In the genomic region with DNA sequence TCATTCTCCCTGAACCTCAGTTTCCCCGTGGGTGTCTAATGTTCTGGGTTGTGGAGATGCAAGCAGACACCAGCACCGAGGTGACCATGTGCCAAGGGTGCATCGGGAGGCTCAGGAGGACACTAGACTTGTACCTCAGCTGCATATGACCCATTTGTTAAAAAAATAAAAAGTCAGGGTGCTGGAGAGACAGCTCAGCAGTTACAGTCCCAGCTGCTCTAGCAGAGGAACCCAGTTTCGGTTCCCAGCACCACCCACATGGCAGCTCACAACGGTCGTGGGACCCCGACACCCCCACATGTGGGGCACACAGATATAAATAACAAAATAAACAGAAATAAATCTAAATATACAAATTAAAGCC, we compare ENCODE assay signal across 14 mouse cellular contexts. TPM values are rescaled to one million over a fixed set of nuclear protein-coding genes. Genes with fewer than 3 reads are reported as not detected.
DNase-seq lines count a peak whose midpoint lies in the region; ATAC-seq and TF ChIP-seq lines count a peak whose summit lies in the region.
"Had no signal": no experiment of that assay in that cellular context is flagged by ENCODE, and none has a peak within 500 bp of the region (broad histone marks: within the 10 kb centered on the region; RNA-seq: fewer than 3 reads in every experiment).

No protein-coding gene starts in this region.

- no peak overlapping the region for H3K27ac ChIP-seq in heart, embryonic 11.5 days (ENCODE audit: low read depth, low read length)
- no peak overlapping the region for H3K27ac ChIP-seq in layer of hippocampus, adult 2 months
- H3K27ac ChIP-seq: embryonic facial prominence, embryonic 10.5 days had no signal

- no peak overlapping the region for H3K4me2 ChIP-seq in heart, embryonic 11.5 days

- peak; percentile 2 for DNase-seq in adrenal gland, adult 2 months
- DNase-seq in adrenal gland, postnatal 25 days: no peak
- peak; percentile 94 for DNase-seq in heart, adult 11 months
- DNase-seq in layer of hippocampus, adult 9-11 months: peak; percentile 8
- DNase-seq in layer of hippocampus, adult 2 months (ENCODE audit: low spot score in 2 of 2): no peak
- DNase-seq in right cerebral cortex, postnatal 10 days (ENCODE audit: low spot score in 2 of 2): peak; percentile 28 to 34
- no peak for DNase-seq in right cerebral cortex, postnatal 36 days (ENCODE audit: low spot score in 2 of 2)

- no peaks in the 10 kb centered on the region for H3K9me3 ChIP-seq in heart, embryonic 11.5 days (replicated peaks; ENCODE audit: control insufficient read depth, low read length)
- H3K9me3 ChIP-seq: lung, embryonic 15.5 days had no signal

- no peak overlapping the region for H3K4me3 ChIP-seq in heart, embryonic 11.5 days (ENCODE audit: low read depth, low read length)
- H3K4me3 ChIP-seq in layer of hippocampus, adult 2 months: no peak overlapping the region
- H3K4me3 ChIP-seq: erythroblast, embryonic 14.5 days; lung, embryonic 15.5 days had no signal

- no peak overlapping the region for H3K9ac ChIP-seq in heart, embryonic 11.5 days (ENCODE audit: low read depth, low read length)
- H3K9ac ChIP-seq: lung, embryonic 15.5 days had no signal

- H3K27me3 ChIP-seq in heart, embryonic 11.5 days (ENCODE audit: control insufficient read depth, insufficient read depth, low read length): peaks cover 22% of the 10 kb centered on the region

- ATAC-seq in heart, embryonic 11.5 days (replicated peaks; ENCODE audit: insufficient number of reproducible peaks, low FRiP score, low TSS enrichment): no peak
- ATAC-seq: hindbrain, embryonic 16.5 days had no signal

- WGBS in heart, embryonic 11.5 days (ENCODE audit: insufficient replicate concordance): 83% methylated on average over 7 of the region's 7 CpGs

- H3K36me3 ChIP-seq in heart, embryonic 11.5 days (ENCODE audit: control insufficient read depth, insufficient read depth, low read length): no peaks in the 10 kb centered on the region
- H3K36me3 ChIP-seq: embryonic facial prominence, embryonic 10.5 days; lung, embryonic 15.5 days had no signal

- peaks cover 40% of the 10 kb centered on the region for H3K4me1 ChIP-seq in heart, embryonic 11.5 days (ENCODE audit: control insufficient read depth, insufficient read depth, low read length)

- no peak for TF ChIP-seq CTCF in layer of hippocampus, adult 2 months (conservative IDR thresholded peaks at IDR 0.05)

RNA-seq across cellular contexts. Expression of a gene that starts 26.9 kb away (rescaled TPM):
- 100 to 1,000 TPM in 1 of 2 experiments, 10 to 100 TPM in 1; 80.8 to 126 TPM for total RNA-seq in adrenal gland, adult 2 months (2021)
- 142 and 171 TPM in 2 replicates for polyA plus RNA-seq in adrenal gland, adult 2 months (2012; rRNA removed)
- 100 and 129 TPM in 2 replicates for total RNA-seq in adrenal gland, postnatal 25 days (2021)
- polyA plus RNA-seq in heart, embryonic 11.5 days (2014; fragmentation: Nextera tagmentation; extraction: Ambion mirVana): 28.1 and 29.8 TPM in 2 replicates
- total RNA-seq in layer of hippocampus, adult 2 months (2021): 10 to 100 TPM; 60.0 to 60.1 TPM

RNA-seq across cellular contexts. Expression of a gene that starts 35.6 kb away (rescaled TPM):
- 1 to 10 TPM; 1.4 to 1.6 TPM for total RNA-seq in adrenal gland, adult 2 months (2021)
- 4.5 and 5.4 TPM in 2 replicates for polyA plus RNA-seq in adrenal gland, adult 2 months (2012; rRNA removed)
- total RNA-seq in adrenal gland, postnatal 25 days (2021): 1.4 TPM in 1 of 2 replicates, not detected in the other
- 4.2 and 5.8 TPM in 2 replicates for polyA plus RNA-seq in heart, embryonic 11.5 days (2014; fragmentation: Nextera tagmentation; extraction: Ambion mirVana)
- total RNA-seq in layer of hippocampus, adult 2 months (2021): 1 to 10 TPM; 1.9 to 2.1 TPM
- polyA plus RNA-seq: erythroblast, embryonic 14.5 days had no signal

RNA-seq across cellular contexts. Expression of a gene that starts 39.7 kb away (rescaled TPM):
- 1 to 10 TPM in 1 of 2 experiments, not detected in 1; 1.4 TPM for total RNA-seq in adrenal gland, adult 2 months (2021)
- 2.5 and 4.4 TPM in 2 replicates for polyA plus RNA-seq in adrenal gland, adult 2 months (2012; rRNA removed)
- total RNA-seq in adrenal gland, postnatal 25 days (2021): 1.5 TPM in 1 of 2 replicates, not detected in the other
- 0.55 and 1.2 TPM in 2 replicates for polyA plus RNA-seq in heart, embryonic 11.5 days (2014; fragmentation: Nextera tagmentation; extraction: Ambion mirVana)
- 1 to 10 TPM; 5.5 to 8.1 TPM for total RNA-seq in layer of hippocampus, adult 2 months (2021)
- total RNA-seq: neutrophil, adult 5-6 weeks had no signal
- polyA plus RNA-seq: testis, adult 2 months had no signal

RNA-seq across cellular contexts. Expression of a gene that starts 44.2 kb away (rescaled TPM):
- 1 to 10 TPM; 1.8 to 2.5 TPM for total RNA-seq in adrenal gland, adult 2 months (2021)
- 2.9 and 6.7 TPM in 2 replicates for polyA plus RNA-seq in adrenal gland, adult 2 months (2012; rRNA removed)
- 1.7 TPM in 2 replicates for total RNA-seq in adrenal gland, postnatal 25 days (2021)
- 1.4 and 2.9 TPM in 2 replicates for polyA plus RNA-seq in heart, embryonic 11.5 days (2014; fragmentation: Nextera tagmentation; extraction: Ambion mirVana)
- total RNA-seq in layer of hippocampus, adult 2 months (2021): 1 to 10 TPM; 4.4 to 6.1 TPM

RNA-seq across cellular contexts. Expression of a gene that starts 44.3 kb away (rescaled TPM):
- 10 to 100 TPM; 39.6 to 54.3 TPM for total RNA-seq in adrenal gland, adult 2 months (2021)
- polyA plus RNA-seq in adrenal gland, adult 2 months (2012; rRNA removed): 125 and 132 TPM in 2 replicates
- 48.4 and 52.7 TPM in 2 replicates for total RNA-seq in adrenal gland, postnatal 25 days (2021)
- 47.5 and 61.4 TPM in 2 replicates for polyA plus RNA-seq in heart, embryonic 11.5 days (2014; fragmentation: Nextera tagmentation; extraction: Ambion mirVana)
- total RNA-seq in layer of hippocampus, adult 2 months (2021): 10 to 100 TPM; 75.9 to 79.7 TPM

Comparison
In these comparisons a context has a peak if more than half of its experiments do, and no peak if none do; other contexts are left out.
1. DNase-seq: peak in adrenal gland, adult 2 months (single experiment), heart, adult 11 months (single experiment), layer of hippocampus, adult 9-11 months (single experiment) and right cerebral cortex, postnatal 10 days (2 of 2); none in adrenal gland, postnatal 25 days (single experiment), layer of hippocampus, adult 2 months (0 of 2) and right cerebral cortex, postnatal 36 days (0 of 2).